ENCODE assay signal across 3 mouse cellular contexts in genomic region chr5:150659425-150659824, GRCm38 (mm10).
TF ChIP-seq lines count a peak whose summit lies in the region.

No protein-coding gene starts in this region.

TF ChIP-seq in CH12.LX, 34 proteins besides CTCF, POLR2A, EP300 and RAD21:
- peak; percentile 57; the same call in 1 of the 2 replicates for TF ChIP-seq ZNF384 (IDR thresholded peaks at IDR 0.05; ENCODE audit: low read depth, low read length)
TF ChIP-seq in CH12.LX: peak in this region for 1; not testable (repeated sequence) for 33.

TF ChIP-seq in ES-E14, 5 proteins besides CTCF, POLR2A, EP300 and RAD21:
- 0 out of 2 replicates have a peak, but pooled peaks have one; percentile 24 for TF ChIP-seq ZNF384 (IDR thresholded peaks at IDR 0.05; ENCODE audit: low read depth, low read length)

TF ChIP-seq in MEL, 35 proteins besides CTCF, POLR2A, EP300 and RAD21:
- TF ChIP-seq GATA1 (IDR thresholded peaks at IDR 0.05; ENCODE audit: low read depth, low read length): 0 out of 2 replicates have a peak, but pooled peaks have one; percentile 11
- peak; percentile 63 for TF ChIP-seq ZNF384 (IDR thresholded peaks at IDR 0.05; ENCODE audit: low read depth, low read length)
